Mouse (Mus musculus) ES-CJ7 (cell line): ENCODE data around the gene Casp2.

ENCODE experiments used
- DNase-seq: peaks from one replicate; pipeline ENCODE4 v3.0.0; 2011; ENCODE audit warnings: low read depth, low spot score

Casp2 gene

DNA sequence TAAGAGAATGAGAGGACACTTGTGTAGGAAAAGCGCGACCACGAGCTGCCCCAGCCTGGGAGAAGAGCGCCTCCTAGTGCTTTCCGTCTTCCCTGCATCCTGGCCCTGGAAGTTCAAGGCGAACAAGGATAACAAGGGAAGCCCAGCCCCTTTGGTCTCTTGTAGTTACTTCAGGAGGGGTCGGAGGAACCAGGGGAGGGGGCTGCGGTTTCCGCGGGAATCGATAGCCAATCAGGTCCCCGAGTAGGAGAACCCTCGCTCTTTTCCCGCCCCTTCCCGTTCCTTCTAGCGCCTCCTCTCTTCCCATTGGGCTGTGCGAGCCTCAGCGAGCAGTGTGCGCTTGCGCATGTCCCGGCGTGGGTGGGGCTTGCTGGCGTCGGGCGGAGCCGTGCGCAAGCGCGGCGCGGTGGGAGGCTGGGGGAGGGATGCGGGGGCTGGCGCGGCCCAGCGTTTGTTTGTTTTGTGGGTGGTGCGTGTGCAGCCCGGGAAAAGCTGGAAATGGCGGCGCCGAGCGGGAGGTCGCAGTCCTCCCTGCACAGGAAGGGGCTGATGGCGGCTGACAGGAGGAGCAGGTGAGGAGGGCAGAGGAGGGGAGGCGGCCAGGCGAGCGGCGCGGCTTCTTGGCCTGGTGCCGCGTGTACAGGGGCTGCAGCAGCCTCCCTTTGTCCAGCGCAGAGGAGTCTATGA lies at the start of gene Casp2:
Gene Casp2 (plus strand): TSS at position 360 of the 687 bp plus-strand sequence.
- DNase-seq: peak; percentile 99

DNA sequence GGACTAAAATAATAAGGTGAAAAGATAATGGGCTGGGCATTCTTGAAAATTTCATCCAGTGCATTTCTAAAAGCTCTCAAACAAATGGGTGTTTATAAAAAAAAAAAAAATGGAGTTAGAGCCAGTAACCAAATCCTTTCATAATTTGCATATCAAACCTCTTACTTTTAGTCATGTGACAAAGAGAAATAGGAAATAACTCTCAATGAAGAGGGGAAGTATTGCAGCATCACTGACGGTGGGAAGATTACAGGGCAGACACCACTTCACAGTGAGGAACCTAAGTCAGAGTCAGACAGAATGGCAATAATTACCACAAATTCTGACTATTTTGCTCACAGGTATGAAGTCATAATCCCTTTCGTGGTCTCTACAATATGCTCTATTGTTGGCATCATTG lies 49.8 kb upstream of the Casp2 start, which contains the start of gene Tas2r144:
Gene Tas2r144 (plus strand): TSS at position 301 of the 400 bp plus-strand sequence.
- no peak for DNase-seq

DNA sequence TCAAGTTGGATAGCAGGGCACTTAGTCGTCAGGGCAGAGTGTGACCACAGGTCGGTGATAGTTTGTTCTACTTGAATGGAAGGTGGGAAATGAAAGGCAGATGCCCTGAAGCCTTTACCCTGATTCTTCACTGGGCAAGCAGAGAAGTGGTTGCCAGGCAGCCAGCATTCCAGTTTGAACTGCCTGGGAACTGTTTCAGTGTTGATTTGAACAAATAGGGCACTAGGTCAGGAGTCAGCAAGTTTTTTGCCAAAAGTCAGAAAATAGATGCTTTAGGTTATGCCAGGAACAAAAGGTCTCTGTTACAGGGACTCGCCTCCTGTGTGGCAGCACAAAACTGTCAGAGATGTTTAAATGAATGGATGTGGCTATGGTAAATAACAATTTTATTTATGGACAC lies 42.5 kb upstream of the Casp2 start:
- no peak for DNase-seq

DNA sequence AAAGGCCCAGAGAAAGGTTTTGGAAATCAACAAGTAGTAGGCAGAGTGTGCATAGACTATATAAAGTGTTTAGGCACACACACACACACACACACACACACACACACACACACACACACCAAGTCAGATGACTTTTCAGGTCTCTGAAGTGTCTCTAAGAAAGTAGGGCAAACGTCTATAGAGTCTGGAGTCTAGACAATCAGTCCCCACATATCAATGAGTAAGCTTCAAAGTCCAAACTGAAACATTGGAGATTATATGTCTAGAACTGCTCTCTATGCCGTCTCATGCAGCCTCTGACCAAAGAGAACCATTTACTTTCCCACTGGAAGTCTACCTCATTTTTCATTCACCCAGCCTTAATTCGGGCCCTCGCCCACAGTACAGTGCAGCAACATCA lies 39.7 kb upstream of the Casp2 start:
- DNase-seq: no peak

DNA sequence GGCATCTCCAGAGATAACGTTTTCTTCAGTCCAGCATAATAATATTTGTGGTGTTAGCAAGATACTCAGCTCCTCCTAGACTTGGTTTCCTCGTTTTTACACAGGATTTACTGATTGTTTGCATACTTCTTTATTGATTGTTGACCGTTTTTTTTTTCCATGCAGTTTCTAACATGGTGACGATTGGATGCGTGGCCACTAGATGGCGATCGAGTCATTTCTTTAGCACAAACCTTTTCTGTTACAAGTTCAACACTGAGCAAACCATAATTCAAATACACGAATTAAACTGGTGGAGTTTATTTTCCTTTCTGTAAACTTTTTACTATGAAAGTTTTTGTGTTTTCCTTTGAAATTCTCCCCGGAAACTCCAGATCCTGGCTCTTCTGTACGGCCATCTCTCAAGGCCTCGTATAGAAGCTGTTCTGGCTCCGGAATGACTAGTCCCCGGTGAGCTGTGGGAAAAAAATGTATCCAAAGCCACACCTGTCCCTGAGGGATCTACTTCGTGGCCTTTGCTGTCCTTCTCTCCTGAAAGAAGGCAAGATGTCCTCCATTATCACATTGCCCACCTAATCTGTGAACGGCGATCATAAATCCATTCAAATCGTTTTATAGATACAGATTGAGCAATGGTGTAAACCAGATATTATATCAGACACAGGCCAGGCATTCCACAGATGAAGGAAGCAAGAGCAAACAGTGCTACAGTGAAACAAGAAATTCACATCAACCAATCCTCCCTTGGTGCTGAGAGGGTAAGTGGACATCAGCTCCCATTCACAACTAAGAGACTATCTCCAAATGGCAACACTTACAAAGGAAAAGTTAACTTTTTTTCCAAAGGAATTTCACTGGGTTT lies 37.3 kb upstream of the Casp2 start:
- peak; percentile 68 for DNase-seq

DNA sequence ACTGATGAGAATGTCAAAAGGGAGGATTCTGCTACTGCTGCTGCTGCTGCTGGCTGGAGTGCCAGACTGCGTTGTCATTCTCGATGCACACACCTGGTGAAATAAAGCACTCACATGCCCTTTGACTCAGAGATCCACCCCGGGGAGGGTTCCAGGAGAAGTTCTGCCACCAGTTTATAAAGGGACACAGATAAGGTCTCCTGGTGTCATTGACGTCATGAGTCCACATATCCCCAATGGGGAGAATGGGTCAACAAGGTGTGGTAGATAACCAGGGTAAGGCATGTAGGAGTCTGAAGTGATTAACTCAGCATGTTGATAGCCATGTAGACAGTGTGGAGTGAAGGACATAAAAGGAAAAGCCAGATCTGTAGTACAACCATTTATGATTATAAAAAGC lies 35.2 kb upstream of the Casp2 start:
- DNase-seq: no peak

DNA sequence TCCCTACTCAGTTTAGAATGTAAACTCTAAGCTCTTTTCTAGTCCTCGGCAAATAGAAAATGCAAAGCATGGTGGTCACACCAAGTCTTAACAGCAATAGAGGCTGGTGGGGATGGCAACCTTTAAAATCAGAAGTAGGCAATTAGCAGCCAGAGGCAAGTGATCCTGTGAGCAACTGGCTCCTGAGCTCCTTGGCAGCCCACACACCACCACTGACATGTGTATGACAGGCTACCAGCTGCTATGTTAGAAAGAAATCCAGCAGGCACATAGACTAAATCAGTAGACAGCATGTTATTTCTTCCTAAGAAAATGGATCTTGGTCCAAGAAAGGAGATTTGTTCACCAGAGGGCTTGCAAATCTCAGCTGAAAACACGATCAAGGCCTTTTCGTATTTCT lies 33.6 kb upstream of the Casp2 start:
- DNase-seq: no peak

DNA sequence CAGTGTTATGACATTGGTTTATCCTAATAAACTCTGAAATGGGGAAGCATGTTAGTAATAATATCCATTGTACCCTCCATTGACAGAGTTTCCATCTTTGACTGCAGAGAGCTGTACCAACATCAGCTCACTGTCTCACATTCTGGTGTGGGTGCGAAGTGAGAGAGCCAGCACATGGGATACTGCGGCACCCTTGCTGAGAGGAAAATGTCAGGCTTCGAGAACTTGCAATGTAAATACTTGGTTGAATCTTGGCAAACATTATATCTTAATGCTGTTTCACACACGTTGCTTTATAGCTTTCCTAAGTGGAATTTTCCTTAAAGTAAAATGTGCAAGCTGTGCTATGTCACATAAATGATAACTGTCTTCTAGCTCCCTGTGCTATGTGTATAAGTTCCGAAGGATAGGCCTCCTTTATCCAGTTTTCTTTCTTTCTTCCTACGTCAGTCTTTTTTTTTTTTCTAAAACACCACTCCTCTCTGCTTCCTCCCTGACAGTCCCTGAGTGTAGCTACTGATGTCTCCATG lies 27.4 kb upstream of the Casp2 start:
- DNase-seq: no peak

DNA sequence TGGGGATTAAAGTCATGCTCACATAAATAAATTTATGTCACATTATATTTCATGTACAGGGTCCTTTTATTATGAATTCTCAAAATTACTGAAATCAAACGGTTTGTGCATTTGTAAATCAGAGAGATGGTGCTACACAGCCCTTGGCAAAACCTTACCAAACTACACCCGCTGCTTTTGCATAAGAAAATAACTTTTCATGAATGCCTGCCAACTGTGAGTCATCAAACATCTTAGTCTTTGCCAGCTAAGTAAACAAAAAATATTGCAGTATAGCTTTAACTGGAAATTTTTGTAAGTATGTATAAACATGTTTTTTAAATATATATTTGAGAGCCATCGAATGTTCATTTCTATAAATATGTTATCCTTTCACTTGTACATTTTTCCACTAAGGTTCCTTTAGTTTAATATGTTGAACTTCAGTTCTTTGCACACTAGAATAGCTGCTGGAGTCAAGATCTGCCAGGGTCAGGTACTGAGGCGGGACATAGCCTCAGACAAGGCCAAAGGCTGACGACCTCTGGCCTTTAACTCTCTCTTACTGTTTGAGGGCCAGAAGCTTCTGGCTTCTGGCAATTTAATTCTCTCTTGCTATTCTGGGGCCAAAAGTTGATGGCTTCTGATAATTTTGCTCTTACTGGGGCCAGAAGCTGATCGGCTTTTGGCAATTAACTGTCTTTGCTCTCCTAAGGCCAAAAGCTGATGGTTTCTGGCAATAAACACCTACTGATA lies 23.3 kb upstream of the Casp2 start:
- DNase-seq: no peak

DNA sequence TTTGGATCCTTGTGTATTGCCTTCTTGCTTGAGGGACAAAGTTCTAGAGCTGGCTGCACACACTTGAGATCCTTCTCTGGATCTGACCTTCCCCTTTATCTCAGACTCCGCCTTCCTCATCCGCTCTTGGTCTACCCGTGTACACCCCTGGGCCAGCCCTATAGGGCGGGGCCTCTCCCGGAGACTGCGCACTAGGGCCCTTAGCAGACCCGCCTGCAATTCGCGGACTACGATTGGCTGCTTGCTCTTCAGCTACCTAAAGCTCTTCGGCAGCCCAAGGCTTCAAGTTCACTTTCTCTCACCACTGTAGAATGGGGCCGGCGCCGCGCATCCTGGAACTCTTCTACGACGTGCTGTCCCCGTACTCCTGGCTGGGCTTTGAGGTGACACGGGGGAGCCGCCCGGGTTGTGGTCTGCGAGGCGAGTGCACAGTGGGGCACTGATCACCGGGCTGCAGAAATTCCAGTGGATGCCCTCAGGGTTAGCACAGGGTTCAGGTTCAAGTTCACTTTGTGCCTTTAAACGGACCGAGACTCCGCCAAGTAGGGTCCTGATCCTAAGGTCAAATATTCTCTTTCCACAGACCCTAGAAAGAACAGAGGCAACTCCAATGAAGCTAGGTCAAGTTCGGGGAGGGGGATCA lies 19.0 kb upstream of the Casp2 start, which contains the start of gene Gstk1:
Gene Gstk1 (plus strand): TSS at position 225 of the 643 bp plus-strand sequence.
- DNase-seq: peak; percentile 93

DNA sequence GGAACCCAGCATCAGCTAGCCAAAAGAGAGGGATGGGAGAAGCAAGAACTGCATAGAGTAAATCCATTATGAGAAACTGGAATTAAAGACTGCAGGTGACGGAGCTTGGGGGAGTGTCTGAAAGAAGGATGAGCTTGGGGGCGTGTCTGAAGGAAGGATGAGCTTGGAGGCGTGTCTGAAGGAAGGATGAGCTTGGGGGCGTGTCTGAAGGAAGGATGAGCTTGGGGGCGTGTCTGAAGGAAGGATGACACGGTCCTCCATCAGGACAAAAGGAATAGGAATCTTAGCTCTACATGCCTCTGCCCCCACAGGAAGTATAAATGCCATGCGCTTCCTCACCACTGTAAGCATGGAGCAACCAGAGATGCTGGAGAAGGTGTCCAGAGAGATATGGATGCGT lies 17.6 kb upstream of the Casp2 start:
- peak; percentile 35 for DNase-seq

DNA sequence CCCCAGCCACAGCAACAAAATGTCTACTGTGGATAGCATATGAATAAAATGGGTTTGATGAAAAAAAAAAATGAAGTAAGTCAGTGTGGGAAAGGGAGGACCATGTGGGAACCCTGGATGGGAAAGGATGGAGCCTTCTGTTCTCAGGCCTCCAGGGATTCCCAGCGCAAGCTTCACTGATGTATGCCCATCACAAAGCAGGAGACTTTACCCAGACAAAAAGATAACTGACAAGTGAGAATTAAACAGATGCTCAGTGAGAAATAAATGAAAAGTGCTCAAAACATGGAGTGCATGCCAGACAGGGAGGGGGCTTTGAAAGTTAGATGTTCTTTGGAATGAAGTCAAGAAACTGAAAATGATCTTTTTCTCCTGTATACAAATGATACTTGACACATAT lies 16.8 kb upstream of the Casp2 start:
- no peak for DNase-seq

DNA sequence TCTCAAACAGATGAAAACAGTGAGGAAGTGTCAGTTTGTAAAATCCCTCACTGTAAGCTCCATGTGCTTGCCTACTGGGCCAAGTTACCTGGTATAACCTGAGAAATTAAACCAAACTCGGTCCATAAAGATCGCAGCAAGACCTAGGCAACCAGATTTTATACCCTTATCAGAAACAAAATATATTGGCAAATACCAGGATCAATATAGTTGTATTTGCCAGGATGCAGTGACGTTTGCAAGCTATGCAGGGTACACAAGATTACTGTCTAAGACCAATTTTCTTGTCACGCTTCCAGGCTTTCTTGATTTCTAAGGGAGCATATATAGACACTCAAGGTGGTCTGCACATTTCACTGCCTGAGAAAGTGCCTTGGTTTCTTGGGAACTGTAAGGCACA lies 13.0 kb upstream of the Casp2 start:
- DNase-seq: no peak

DNA sequence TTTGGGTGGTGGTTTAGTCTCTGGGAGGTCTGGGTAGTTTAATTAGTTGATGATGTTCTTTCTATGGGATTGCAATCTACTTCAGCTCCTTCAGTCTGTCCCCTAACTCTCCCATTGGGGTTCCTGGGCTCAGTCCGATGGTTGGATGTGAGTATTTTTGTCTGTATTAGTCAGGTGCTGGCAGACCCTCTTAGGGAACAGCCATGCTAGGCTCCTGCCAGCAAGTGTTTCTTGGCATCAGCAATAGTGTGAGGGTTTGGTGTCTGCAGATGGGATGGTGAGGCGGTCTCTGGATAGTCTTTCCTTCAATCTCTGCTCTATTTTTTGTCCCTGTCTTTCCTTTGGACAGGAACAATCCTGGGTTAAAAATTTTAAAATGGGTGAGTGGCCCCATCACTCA lies 11.7 kb upstream of the Casp2 start:
- no peak for DNase-seq

DNA sequence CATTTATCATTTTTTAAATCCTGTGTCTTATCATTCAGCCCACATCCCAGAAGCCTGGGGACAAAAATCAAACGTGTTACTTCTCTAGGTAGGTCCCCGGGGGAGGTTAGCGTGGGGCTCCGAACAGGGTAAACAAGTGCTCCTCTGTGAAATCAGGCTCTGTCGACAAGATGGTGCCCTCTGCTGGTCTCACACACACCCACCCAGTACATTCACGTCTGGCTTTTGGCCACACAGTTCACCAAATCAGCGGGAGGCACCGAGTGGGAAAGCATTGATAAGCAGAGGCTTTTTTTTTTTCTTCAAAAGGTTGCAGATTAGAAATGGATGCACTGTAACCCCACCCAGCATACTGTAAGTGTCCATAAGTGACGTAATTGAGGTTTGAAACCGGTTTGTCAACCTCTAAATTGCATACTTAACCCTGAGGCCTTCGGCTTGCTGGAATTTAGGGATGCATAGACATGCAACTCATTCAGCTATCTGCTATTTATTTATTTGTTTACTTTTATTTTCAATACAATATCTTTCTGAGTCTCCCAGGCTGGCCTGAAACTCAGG lies 7.4 kb upstream of the Casp2 start:
- peak; percentile 78 for DNase-seq

DNA sequence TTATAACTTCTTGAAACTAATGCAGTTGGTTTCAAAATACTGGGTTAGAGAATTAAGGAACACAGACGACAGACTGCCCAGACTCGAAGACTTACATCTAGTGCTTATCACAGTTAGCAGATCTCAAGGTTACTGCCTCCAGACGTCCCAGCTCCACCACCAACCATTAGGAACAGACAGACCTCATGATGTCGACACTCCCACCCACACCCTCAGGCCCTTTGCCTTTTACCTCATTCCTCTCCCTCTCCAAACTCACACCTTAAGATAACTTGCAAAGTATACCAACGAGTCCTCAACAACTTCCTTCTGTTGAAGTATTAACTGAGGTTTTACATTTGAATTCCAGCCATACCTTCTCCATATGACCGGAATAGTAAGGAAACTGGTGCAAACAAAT lies 4.4 kb upstream of the Casp2 start:
- DNase-seq: no peak

DNA sequence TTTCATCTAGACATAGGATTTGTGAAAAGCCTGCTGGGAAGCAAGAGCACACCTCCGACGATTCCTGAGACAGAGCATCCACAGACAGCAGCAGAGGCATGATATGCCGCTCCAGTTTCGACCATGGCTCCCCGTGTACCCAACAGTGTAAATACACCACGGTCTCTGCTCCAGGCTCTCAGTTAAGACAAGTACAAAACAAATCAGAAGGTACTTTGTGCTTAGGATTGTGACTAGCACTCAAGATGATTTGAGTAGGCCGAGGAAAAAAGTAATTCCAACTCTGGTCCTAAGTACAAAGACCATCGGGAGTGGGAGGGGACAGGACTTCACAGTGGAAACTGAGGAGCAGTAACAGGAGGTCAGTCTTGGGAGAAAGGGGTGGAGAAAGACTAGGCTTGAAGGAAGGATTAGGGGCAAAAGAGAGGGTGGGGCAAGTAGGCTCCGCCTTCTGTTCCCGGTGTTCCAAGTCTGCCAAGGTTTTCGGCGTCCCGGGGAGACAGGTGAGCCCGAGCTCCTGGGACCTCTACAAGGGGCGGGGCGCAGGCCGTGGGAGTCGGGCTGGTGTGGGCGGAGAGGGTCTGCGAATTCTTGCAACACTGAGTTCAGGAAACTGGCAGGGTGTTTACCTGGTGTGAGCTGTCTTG lies 3.1 kb upstream of the Casp2 start, which contains the start of gene Tmem139:
Gene Tmem139 (plus strand): TSS at position 447 of the 647 bp plus-strand sequence.
- DNase-seq: peak; percentile 62

DNA sequence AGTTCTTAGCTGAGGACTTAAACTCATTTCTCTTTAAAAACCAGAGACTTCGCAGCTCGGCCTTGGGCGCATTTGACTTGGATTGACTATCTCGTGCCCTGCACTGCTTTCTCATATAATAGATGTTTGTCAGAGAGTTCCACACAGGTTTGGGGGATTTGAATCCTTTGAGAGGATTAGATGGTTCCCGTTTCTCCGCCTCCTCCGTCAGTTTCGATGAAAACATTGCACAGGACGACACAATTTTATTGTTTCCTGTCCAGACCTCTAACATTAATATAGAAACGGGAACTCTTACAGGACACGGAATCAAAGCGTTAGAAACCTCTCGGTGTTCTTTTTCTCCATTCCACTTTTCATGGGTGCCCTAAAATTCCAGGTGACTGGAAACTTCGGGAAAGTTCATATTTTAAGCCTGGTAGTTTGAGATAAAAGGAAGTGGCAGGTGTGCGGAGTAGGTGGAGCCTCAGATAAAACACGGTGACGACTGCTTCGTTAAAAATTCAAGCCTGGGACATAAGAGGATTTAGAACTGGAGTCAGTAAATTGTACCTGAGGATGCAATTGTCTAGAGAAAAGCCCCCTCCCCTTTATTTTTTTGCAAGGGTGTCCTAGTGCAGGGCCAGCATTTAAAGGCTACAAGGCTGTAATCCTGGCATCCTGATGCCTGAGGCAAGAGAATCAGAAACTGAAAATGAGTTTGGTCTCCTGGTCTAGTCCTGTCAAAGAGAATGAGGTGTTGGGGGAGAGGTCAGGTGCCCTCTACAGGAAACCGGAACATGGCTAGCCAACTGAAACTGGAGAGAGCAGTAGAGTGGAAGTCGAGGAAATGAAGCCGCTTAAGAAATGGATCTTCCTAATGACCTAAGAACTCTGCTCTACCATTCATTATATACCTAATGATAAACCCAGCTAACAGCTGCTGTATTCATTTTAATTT lies 876 bp downstream of the Casp2 start:
- DNase-seq: peak; percentile 49

DNA sequence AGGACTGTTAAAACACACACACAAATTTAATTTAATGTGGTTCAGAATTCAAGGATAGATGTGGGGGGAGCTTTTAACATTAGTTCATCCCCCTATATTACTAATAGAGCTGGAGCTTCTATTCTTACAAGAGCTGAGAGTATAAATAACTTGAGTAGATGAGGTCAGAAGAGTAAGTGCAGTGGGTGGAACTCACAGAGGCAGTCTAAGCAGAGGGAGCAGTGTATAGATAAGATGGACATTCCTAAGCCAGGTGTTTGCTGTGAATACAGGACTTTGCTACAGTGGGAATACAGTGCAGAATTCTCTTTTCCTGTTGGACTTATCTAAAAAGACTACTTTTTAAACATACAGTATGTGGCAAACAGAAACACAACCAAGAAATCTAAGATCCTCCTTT lies 6.0 kb downstream of the Casp2 start:
- no peak for DNase-seq
